In genomic region chr16:18119031-18119730, GRCm38 (mm10) we compare ENCODE assay signal across 8 mouse cellular contexts. TPM values are rescaled to one million over a fixed set of nuclear protein-coding genes. Genes with fewer than 3 reads are reported as not detected.
DNase-seq lines count a peak whose midpoint lies in the region; ATAC-seq and TF ChIP-seq lines count a peak whose summit lies in the region.

No protein-coding gene starts in this region.

- no peak for TF ChIP-seq EP300 in liver, postnatal 0 days (IDR thresholded peaks at IDR 0.05; ENCODE audit: low read depth)

- H3K27ac ChIP-seq in kidney, adult 2 months (ENCODE audit: insufficient read depth, low read depth, low read length), result no peak overlapping the region
- peak overlapping the region; percentile 61; the same call in 1 of the 2 replicates for H3K27ac ChIP-seq in hindbrain, embryonic 13.5 days
- no peak overlapping the region for H3K27ac ChIP-seq in liver, postnatal 0 days (ENCODE audit: low read depth)

- H3K4me1 ChIP-seq in kidney, adult 2 months (ENCODE audit: control insufficient read depth, insufficient read depth, low read length), result no peaks in the 10 kb centered on the region
- peaks cover 7% of the 10 kb centered on the region; the same call in 1 of the 2 replicates for H3K4me1 ChIP-seq in hindbrain, embryonic 13.5 days (replicated peaks)
- H3K4me1 ChIP-seq in liver, postnatal 0 days (ENCODE audit: insufficient read depth), result no peaks in the 10 kb centered on the region

- H3K36me3 ChIP-seq in kidney, adult 2 months (ENCODE audit: control insufficient read depth, insufficient read depth, low read length), result no peaks in the 10 kb centered on the region
- H3K36me3 ChIP-seq in hindbrain, embryonic 13.5 days, result no peaks in the 10 kb centered on the region
- H3K36me3 ChIP-seq in liver, postnatal 0 days (replicated peaks; ENCODE audit: insufficient read depth, low read length), result no peaks in the 10 kb centered on the region

- peak; percentile 68 for TF ChIP-seq CTCF in kidney, adult 2 months (conservative IDR thresholded peaks at IDR 0.05; ENCODE audit: insufficient read depth, insufficient read length, low read depth, low read length)
- peak; percentile 75 for TF ChIP-seq CTCF in liver, postnatal 0 days (IDR thresholded peaks at IDR 0.05; ENCODE audit: low read depth)

- peak; percentile 75 for ATAC-seq in hindbrain, embryonic 13.5 days (ENCODE audit: low FRiP score)
- no peak for ATAC-seq in liver, postnatal 0 days

- H3K27me3 ChIP-seq in kidney, adult 2 months (replicated peaks; ENCODE audit: control insufficient read depth, insufficient read depth, low read length), result no peaks in the 10 kb centered on the region
- 0 out of 2 replicates have a peak, but pooled peaks cover 6% of the 10 kb centered on the region for H3K27me3 ChIP-seq in hindbrain, embryonic 13.5 days
- H3K27me3 ChIP-seq in liver, postnatal 0 days (ENCODE audit: insufficient read depth, low read length), result no peaks in the 10 kb centered on the region

- TF ChIP-seq POLR2A in kidney, adult 2 months (IDR thresholded peaks at IDR 0.05; ENCODE audit: low read depth, low read length), result no peak

- H3K4me2 ChIP-seq in hindbrain, embryonic 13.5 days, result no peak overlapping the region
- no peak overlapping the region for H3K4me2 ChIP-seq in liver, postnatal 0 days (ENCODE audit: low read depth, low read length)

- peak overlapping the region; percentile 49; the same call in 1 of the 2 replicates for H3K9ac ChIP-seq in hindbrain, embryonic 13.5 days
- no peak overlapping the region for H3K9ac ChIP-seq in liver, postnatal 0 days (replicated peaks)

- H3K9me3 ChIP-seq in hindbrain, embryonic 13.5 days, result no peaks in the 10 kb centered on the region
- H3K9me3 ChIP-seq in liver, postnatal 0 days (ENCODE audit: low read length), result no peaks in the 10 kb centered on the region

- 26% methylated on average over 8 of the region's 8 CpGs for WGBS in kidney, adult 2 months
- WGBS in hindbrain, embryonic 13.5 days, result 16% methylated on average over 8 of the region's 8 CpGs
- 31% methylated on average over 8 of the region's 8 CpGs for WGBS in liver, postnatal 0 days (ENCODE audit: insufficient replicate concordance)

- no peak overlapping the region for H3K4me3 ChIP-seq in kidney, adult 2 months (ENCODE audit: insufficient read depth, low read depth, low read length)
- H3K4me3 ChIP-seq in hindbrain, embryonic 13.5 days, result no peak overlapping the region
- no peak overlapping the region for H3K4me3 ChIP-seq in liver, postnatal 0 days (ENCODE audit: low read depth, low read length)

- peak; percentile 43 for DNase-seq in kidney, adult 2 months
- DNase-seq in kidney, adult 11 months, result no peak
- DNase-seq in MEL-GATA-1-ER (ENCODE audit: extremely low read depth, low read depth), result peak; percentile 32
- DNase-seq in cerebellum, postnatal 25 days, result peak; percentile 80 to 86
- DNase-seq in liver, postnatal 0 days, result peak; percentile 63
- peak; percentile 26 for DNase-seq in retina, adult 2 months (ENCODE audit: low read depth, low spot score)
- no peak for DNase-seq in urinary bladder, postnatal 10 days (ENCODE audit: low spot score)

RNA-seq across cellular contexts. Expression of gene Rtn4r, which starts 8.3 kb away (rescaled TPM):
- 18.9 and 26.7 TPM in 2 replicates for polyA plus RNA-seq in kidney, adult 2 months (2012; rRNA removed)
- 14.0 TPM in 2 replicates for polyA plus RNA-seq in hindbrain, embryonic 13.5 days (2015; fragmentation: Nextera tagmentation; extraction: Ambion mirVana)
- 0.15 and 0.21 TPM in 2 replicates for polyA plus RNA-seq in liver, postnatal 0 days (2015; fragmentation: Nextera tagmentation; extraction: Ambion mirVana)

RNA-seq across cellular contexts. Expression of gene Prodh, which starts 29.2 kb away (rescaled TPM):
- polyA plus RNA-seq in kidney, adult 2 months (2012; rRNA removed), result 397 and 415 TPM in 2 replicates
- polyA plus RNA-seq in hindbrain, embryonic 13.5 days (2015; fragmentation: Nextera tagmentation; extraction: Ambion mirVana), result 4.8 TPM in 2 replicates
- 2.9 and 3.0 TPM in 2 replicates for polyA plus RNA-seq in liver, postnatal 0 days (2015; fragmentation: Nextera tagmentation; extraction: Ambion mirVana)

Comparison
In these comparisons a context has a peak if more than half of its experiments do, and no peak if none do; other contexts are left out.
1. DNase-seq: peak in kidney, adult 2 months (single experiment), MEL-GATA-1-ER (single experiment), cerebellum, postnatal 25 days (2 of 2), liver, postnatal 0 days (single experiment) and retina, adult 2 months (single experiment); none in kidney, adult 11 months (single experiment) and urinary bladder, postnatal 10 days (single experiment).
2. RNA of gene Rtn4r, which starts 8.3 kb away (polyA plus RNA-seq): 18.9 to 26.7 TPM in kidney, adult 2 months and 14.0 TPM in hindbrain, embryonic 13.5 days; 0.15 to 0.21 TPM in liver, postnatal 0 days; every median in the first group is over 10 times any median in the second.
3. RNA of gene Prodh, which starts 29.2 kb away (polyA plus RNA-seq): 397 to 415 TPM in kidney, adult 2 months; 4.8 TPM in hindbrain, embryonic 13.5 days and 2.9 to 3.0 TPM in liver, postnatal 0 days; every median in the first group is over 10 times any median in the second.